Mouse (Mus musculus) heart, postnatal 0 days (tissue): ENCODE results near the gene Cept1.

ENCODE experiments used
- CTCF ChIP-seq: IDR thresholded peaks from 2 replicates; pipeline ENCODE4 v1.5.1; 2016; ENCODE audit warnings: antibody characterized with exemption, control low read depth, low read depth
- EP300 ChIP-seq: IDR thresholded peaks from 2 replicates; pipeline ENCODE4 v1.6.1; 2016; ENCODE audit warnings: antibody characterized with exemption, low read depth

DNA sequence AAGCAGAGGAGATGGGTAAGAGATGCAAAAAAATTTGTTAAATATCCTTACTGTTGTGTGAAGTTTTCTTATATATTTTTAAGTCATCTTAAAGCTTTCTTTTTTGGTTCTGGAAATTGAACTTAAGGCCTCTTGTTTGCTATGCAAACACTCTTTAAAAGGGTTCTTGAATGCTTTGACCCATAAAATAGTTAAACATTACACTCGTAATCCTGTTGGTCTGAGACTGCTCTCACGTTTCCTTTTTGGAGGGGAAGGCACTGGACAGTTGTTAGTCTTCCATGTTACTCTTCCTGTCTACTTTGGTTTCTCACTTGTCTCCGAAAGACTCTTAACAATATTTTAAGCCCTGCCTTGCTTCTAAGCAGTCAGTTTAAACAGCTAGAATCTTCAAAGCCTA, 1.4 kb upstream of the Cept1 start:
- TF ChIP-seq EP300 (no peak), CTCF (no peak)
